Mouse (Mus musculus) G1E (cell line): ENCODE data around the gene Oit3. TPM values are rescaled to one million over a fixed set of nuclear protein-coding genes. Genes with fewer than 3 reads are reported as not detected.

Experiments
- ATAC-seq: 2 replicates; pipeline ENCODE4 v1.8.0; 2016; ENCODE audit warnings: mild to moderate bottlenecking; ENCODE audit not compliant: insufficient number of reproducible peaks, poor library complexity, low FRiP score, severe bottlenecking; ENCODE audit errors: extremely low read depth
- DNase-seq: peaks from one replicate; pipeline ENCODE4 v3.0.0; 2012; ENCODE audit warnings: low spot score
- H3K27me3 ChIP-seq: 2 replicates; pipeline ENCODE4 v1.6.1; 2012; ENCODE audit warnings: mild to moderate bottlenecking, low read length, inconsistent platforms; ENCODE audit not compliant: insufficient read depth
- H3K36me3 ChIP-seq: replicated peaks from 2 replicates; pipeline ENCODE3; 2012; ENCODE audit warnings: mild to moderate bottlenecking, inconsistent platforms
- H3K4me1 ChIP-seq: 2 replicates; pipeline ENCODE4 v1.6.1; 2012; ENCODE audit warnings: low read depth, low read length, inconsistent platforms, mixed read lengths; ENCODE audit not compliant: insufficient read depth
- H3K4me3 ChIP-seq: 2 replicates; pipeline ENCODE4 v1.5.1; 2012; ENCODE audit warnings: low read depth, mild to moderate bottlenecking, inconsistent platforms, low read length, moderate library complexity, mixed read lengths
- H3K9me3 ChIP-seq: replicated peaks from 2 replicates; pipeline ENCODE4 v1.6.1; 2012; ENCODE audit warnings: inconsistent platforms
- CTCF ChIP-seq: IDR thresholded peaks from 2 replicates; pipeline ENCODE4 v1.5.1; 2012; ENCODE audit warnings: low read depth, low read length, inconsistent platforms, mixed read lengths
- GATA1 ChIP-seq: IDR thresholded peaks from 2 replicates; pipeline ENCODE4 v1.6.1; 2012; ENCODE audit warnings: borderline replicate concordance, low read length, inconsistent platforms, mixed read lengths
- GATA2 ChIP-seq: IDR thresholded peaks from 2 replicates; pipeline ENCODE4 v1.6.1; 2012; ENCODE audit warnings: low read depth, low read length, inconsistent platforms, borderline replicate concordance
- POLR2AphosphoS5 ChIP-seq: IDR thresholded peaks from 2 replicates; pipeline ENCODE4 v1.6.1; 2012; ENCODE audit warnings: low read depth, low read length, inconsistent platforms; ENCODE audit not compliant: insufficient replicate concordance
- TAL1 ChIP-seq: conservative IDR thresholded peaks from 2 replicates; pipeline ENCODE4 v1.6.1; 2012; ENCODE audit warnings: low read depth, low read length, inconsistent platforms, mixed read lengths
- polyA plus RNA-seq: library from polyadenylated mRNA; stranded (reverse); fragments of >175 nt; gene quantifications from 2 replicates; pipeline ENCODE4 v1.2.3, GENCODE M21; 2012
- total RNA-seq, 2 experiments: library from RNA; stranded (forward) in 1 of 2; stranded (reverse) in 1 of 2; fragments of 200-1000 nt in 1 of 2; fragments of >200 nt in 1 of 2; fragmentation: Nextera tagmentation in 1 of 2; gene quantifications; 2 replicates each; pipeline ENCODE4 v1.2.3; 2014 to 2017

Oit3 gene
- total and polyA plus RNA-seq, 3 experiments = 0.44 TPM; not detected in 2

GRCm38 (mm10) chr10:59379927-59380326 lies 61.7 kb downstream of the Oit3 start:
- H3K4me3 ChIP-seq = no peak overlapping the region
- peaks cover 8% of the 10 kb centered on the region for H3K4me1 ChIP-seq
- no peaks in the 10 kb centered on the region for H3K27me3 ChIP-seq
- DNase-seq = no peak
- no peak for ATAC-seq
- TF ChIP-seq TAL1 = no peak
- no peak for TF ChIP-seq CTCF
- no peak for TF ChIP-seq GATA1
- no peak for TF ChIP-seq POLR2AphosphoS5
- no peak for TF ChIP-seq GATA2
- no peaks in the 10 kb centered on the region for H3K9me3 ChIP-seq
- peaks cover 4% of the 10 kb centered on the region for H3K36me3 ChIP-seq

- H3K4me1 ChIP-seq = peaks cover 8% of the 10 kb centered on the region
- H3K27me3 ChIP-seq = no peaks in the 10 kb centered on the region
- peaks cover 14% of the 10 kb centered on the region for H3K36me3 ChIP-seq
- H3K9me3 ChIP-seq = no peaks in the 10 kb centered on the region
- ATAC-seq (no peak), DNase-seq (no peak)
- TF ChIP-seq TAL1 (no peak), CTCF (no peak), GATA1 (no peak), GATA2 (no peak), POLR2AphosphoS5 (no peak)
- H3K4me3 ChIP-seq = no peak overlapping the region
These were observed 62.9 kb downstream of the Oit3 start for GRCm38 (mm10) chr10:59378728-59379127.

GRCm38 (mm10) chr10:59377906-59378305 lies 63.7 kb downstream of the Oit3 start:
- ATAC-seq (no peak), DNase-seq (no peak)
- no peak for TF ChIP-seq POLR2AphosphoS5
- no peak for TF ChIP-seq GATA2
- TF ChIP-seq CTCF = no peak
- TF ChIP-seq TAL1 = no peak
- no peak for TF ChIP-seq GATA1

More at GRCm38 (mm10) chr10:59377906-59378305, 63.7 kb downstream of the Oit3 start:
- H3K4me3 ChIP-seq = no peak overlapping the region
- H3K9me3 ChIP-seq = no peaks in the 10 kb centered on the region
- H3K4me1 ChIP-seq = peaks cover 8% of the 10 kb centered on the region
- H3K27me3 ChIP-seq = no peaks in the 10 kb centered on the region
- peaks cover 19% of the 10 kb centered on the region for H3K36me3 ChIP-seq

Other genes with a start within 250 kb of the Oit3 start
- 9.5 and 13.9 TPM in 2 replicates for gene Sept10, start 219.9 kb downstream of the Oit3 start, total RNA-seq (2014; fragmentation: Nextera tagmentation)
- 11.8 and 14.4 TPM in 2 replicates for gene Sept10, start 219.9 kb downstream of the Oit3 start, total RNA-seq (2017)
- 0.75 and 1.1 TPM in 2 replicates for gene Sept10, start 219.9 kb downstream of the Oit3 start, polyA plus RNA-seq
- 1.5 and 1.8 TPM in 2 replicates for gene Sowahc, start 219.8 kb downstream of the Oit3 start, total RNA-seq (2014; fragmentation: Nextera tagmentation)
- 1.7 and 2.1 TPM in 2 replicates for gene Sowahc, start 219.8 kb downstream of the Oit3 start, total RNA-seq (2017)
- gene Sowahc, start 219.8 kb downstream of the Oit3 start, polyA plus RNA-seq = 0.24 and 0.36 TPM in 2 replicates
- 20.6 and 34.2 TPM in 2 replicates for gene P4ha1, start 118.5 kb downstream of the Oit3 start, total RNA-seq (2014; fragmentation: Nextera tagmentation)
- gene P4ha1, start 118.5 kb downstream of the Oit3 start, total RNA-seq (2017) = 29.7 and 34.2 TPM in 2 replicates
- gene P4ha1, start 118.5 kb downstream of the Oit3 start, polyA plus RNA-seq = 1.6 and 2.3 TPM in 2 replicates
- 16.9 and 29.9 TPM in 2 replicates for gene Gm10273, start 46.1 kb downstream of the Oit3 start, total RNA-seq (2014; fragmentation: Nextera tagmentation)
- gene Gm10273, start 46.1 kb downstream of the Oit3 start, total RNA-seq (2017) = 91.5 and 111 TPM in 2 replicates
- 0.47 and 0.54 TPM in 2 replicates for gene Gm10273, start 46.1 kb downstream of the Oit3 start, polyA plus RNA-seq
- not detected in 2 replicates for gene Pla2g12b, start 38.1 kb downstream of the Oit3 start, total RNA-seq (2014; fragmentation: Nextera tagmentation)
- not detected in 2 replicates for gene Pla2g12b, start 38.1 kb downstream of the Oit3 start, total RNA-seq (2017)
- gene Pla2g12b, start 38.1 kb downstream of the Oit3 start, polyA plus RNA-seq = not detected in 2 replicates
- gene Gm10322, start 174.3 kb upstream of the Oit3 start, total RNA-seq (2014; fragmentation: Nextera tagmentation) = not detected in 2 replicates
- gene Gm10322, start 174.3 kb upstream of the Oit3 start, total RNA-seq (2017) = not detected in 2 replicates
- not detected in 2 replicates for gene Gm10322, start 174.3 kb upstream of the Oit3 start, polyA plus RNA-seq
- gene Mcu, start 174.9 kb upstream of the Oit3 start, total RNA-seq (2014; fragmentation: Nextera tagmentation) = 18.6 and 22.5 TPM in 2 replicates
- gene Mcu, start 174.9 kb upstream of the Oit3 start, total RNA-seq (2017) = 21.5 and 25.6 TPM in 2 replicates
- 4.8 and 5.1 TPM in 2 replicates for gene Mcu, start 174.9 kb upstream of the Oit3 start, polyA plus RNA-seq